Comparison of ENCODE assay signal across 22 mouse cellular contexts in genomic region chr8:121192451-121192850, GRCm38 (mm10).
DNase-seq lines count a peak whose midpoint lies in the region; ATAC-seq and TF ChIP-seq lines count a peak whose summit lies in the region.
"Had no signal": no experiment of that assay in that cellular context is flagged by ENCODE, and none has a peak within 500 bp of the region (broad histone marks: within the 10 kb centered on the region; RNA-seq: fewer than 3 reads in every experiment).

No protein-coding gene starts in this region.

- H3K4me1 ChIP-seq in heart, postnatal 0 days (ENCODE audit: control insufficient read depth, insufficient read depth), result 0 out of 2 replicates have a peak, but pooled peaks cover 5% of the 10 kb centered on the region
- peaks cover 45% of the 10 kb centered on the region for H3K4me1 ChIP-seq in kidney, embryonic 16.5 days (ENCODE audit: insufficient read depth, low read length)
- H3K4me1 ChIP-seq: forebrain, embryonic 13.5 days; midbrain, embryonic 13.5 days had no signal

- H3K27ac ChIP-seq in heart, postnatal 0 days (ENCODE audit: low read depth), result no peak overlapping the region; the same call in 1 of the 2 replicates
- H3K27ac ChIP-seq in kidney, embryonic 16.5 days (ENCODE audit: low read length), result peak overlapping the region; percentile 27; the same call in 1 of the 2 replicates
- H3K27ac ChIP-seq: forebrain, embryonic 13.5 days; heart, embryonic 10.5 days; hindbrain, embryonic 15.5 days; limb, embryonic 12.5 days; liver, embryonic 14.5 days; midbrain, embryonic 13.5 days had no signal

- TF ChIP-seq CTCF in heart, postnatal 0 days (IDR thresholded peaks at IDR 0.05; ENCODE audit: low read depth), result no peak

- 41% methylated on average over 8 of the region's 8 CpGs for WGBS in heart, postnatal 0 days
- 5% methylated on average over 8 of the region's 8 CpGs for WGBS in kidney, embryonic 16.5 days

- peaks cover 38% of the 10 kb centered on the region for H3K27me3 ChIP-seq in heart, postnatal 0 days (ENCODE audit: control insufficient read depth, insufficient read depth, low read length)
- H3K27me3 ChIP-seq in kidney, embryonic 16.5 days (ENCODE audit: insufficient read depth, low read length), result no peaks in the 10 kb centered on the region
- H3K27me3 ChIP-seq: midbrain, embryonic 13.5 days had no signal

- intact Hi-C loops in heart, postnatal 25 days (cut with DNase I), result no loop called here

- H3K4me2 ChIP-seq in heart, postnatal 0 days (ENCODE audit: low read depth, low read length), result no peak overlapping the region
- 0 out of 2 replicates have a peak overlapping the region, but pooled peaks have one; percentile 11 for H3K4me2 ChIP-seq in kidney, embryonic 16.5 days (replicated peaks; ENCODE audit: low read depth, low read length)
- H3K4me2 ChIP-seq: forebrain, embryonic 13.5 days; hindbrain, embryonic 15.5 days; limb, embryonic 12.5 days; midbrain, embryonic 13.5 days had no signal

- DNase-seq in heart, postnatal 0 days (ENCODE audit: low spot score), result peak; percentile 55
- DNase-seq in heart, postnatal 25 days (ENCODE audit: low spot score), result no peak
- peak; percentile 38 for DNase-seq in induced T-regulatory cell, adult 2 months (ENCODE audit: low read depth)
- peak; percentile 39 for DNase-seq in lung, postnatal 14 days
- no peak for DNase-seq in layer of hippocampus, postnatal 25 days (ENCODE audit: extremely low spot score in 1 of 2, low spot score in 1 of 2)
- no peak for DNase-seq in neural tube, embryonic 10.5 days (ENCODE audit: extremely low spot score, low spot score)
- DNase-seq: adrenal gland, adult 8-10 months; cerebellum, adult 11 months; cerebellum, postnatal 36 days; gastrocnemius, postnatal 14 days; heart, postnatal 14 days; retina, postnatal 1 day; right cerebral cortex, postnatal 4 days had no signal

- H3K4me3 ChIP-seq in heart, postnatal 0 days (ENCODE audit: low read depth, low read length), result no peak overlapping the region
- no peak overlapping the region for H3K4me3 ChIP-seq in kidney, embryonic 16.5 days (ENCODE audit: low read length)
- H3K4me3 ChIP-seq: forebrain, embryonic 13.5 days; heart, embryonic 10.5 days; hindbrain, embryonic 15.5 days; limb, embryonic 12.5 days; midbrain, embryonic 13.5 days; myocyte had no signal

- TF ChIP-seq EP300 in heart, postnatal 0 days (IDR thresholded peaks at IDR 0.05; ENCODE audit: low read depth), result no peak

- no peaks in the 10 kb centered on the region for H3K36me3 ChIP-seq in heart, postnatal 0 days (replicated peaks; ENCODE audit: control insufficient read depth, insufficient read depth, low read length)
- H3K36me3 ChIP-seq in kidney, embryonic 16.5 days (ENCODE audit: insufficient read depth, low read length), result no peaks in the 10 kb centered on the region
- H3K36me3 ChIP-seq: heart, embryonic 10.5 days; hindbrain, embryonic 15.5 days; limb, embryonic 12.5 days; midbrain, embryonic 13.5 days had no signal

- H3K9ac ChIP-seq in heart, postnatal 0 days (replicated peaks; ENCODE audit: low read depth, low read length), result no peak overlapping the region
- H3K9ac ChIP-seq in kidney, embryonic 16.5 days (replicated peaks; ENCODE audit: low read length), result no peak overlapping the region
- H3K9ac ChIP-seq: forebrain, embryonic 13.5 days; hindbrain, embryonic 15.5 days; limb, embryonic 12.5 days; liver, embryonic 14.5 days; midbrain, embryonic 13.5 days had no signal

- H3K9me3 ChIP-seq in heart, postnatal 0 days (replicated peaks; ENCODE audit: control insufficient read depth, low read length), result no peaks in the 10 kb centered on the region
- H3K9me3 ChIP-seq in kidney, embryonic 16.5 days (ENCODE audit: low read length), result no peaks in the 10 kb centered on the region
- H3K9me3 ChIP-seq: forebrain, embryonic 13.5 days; heart, embryonic 10.5 days; hindbrain, embryonic 15.5 days; limb, embryonic 12.5 days; midbrain, embryonic 13.5 days had no signal

- no peak for ATAC-seq in heart, postnatal 0 days (ENCODE audit: insufficient read depth, low read depth)
- ATAC-seq in kidney, embryonic 16.5 days (ENCODE audit: low FRiP score, low TSS enrichment), result peak; percentile 44; the same call in 1 of the 2 replicates
- ATAC-seq in megakaryocyte, adult 5-6 weeks (ENCODE audit: poor library complexity, severe bottlenecking), result no peak
- ATAC-seq: forebrain, embryonic 13.5 days; midbrain, embryonic 13.5 days had no signal

Comparison
In these comparisons a context has a peak if more than half of its experiments do, and no peak if none do; other contexts are left out.
1. DNase-seq: peak in heart, postnatal 0 days (single experiment), induced T-regulatory cell, adult 2 months (single experiment) and lung, postnatal 14 days (single experiment); none in heart, postnatal 25 days (single experiment), layer of hippocampus, postnatal 25 days (0 of 2) and neural tube, embryonic 10.5 days (single experiment).